Mouse (Mus musculus): ENCODE measurements around the gene Hebp2. TPM values are rescaled to one million over a fixed set of nuclear protein-coding genes. Genes with fewer than 3 reads are reported as not detected.

The Hebp2 gene
- polyA plus RNA-seq, 1 experiment from 2014 or later = 4.0 TPM

DNA sequence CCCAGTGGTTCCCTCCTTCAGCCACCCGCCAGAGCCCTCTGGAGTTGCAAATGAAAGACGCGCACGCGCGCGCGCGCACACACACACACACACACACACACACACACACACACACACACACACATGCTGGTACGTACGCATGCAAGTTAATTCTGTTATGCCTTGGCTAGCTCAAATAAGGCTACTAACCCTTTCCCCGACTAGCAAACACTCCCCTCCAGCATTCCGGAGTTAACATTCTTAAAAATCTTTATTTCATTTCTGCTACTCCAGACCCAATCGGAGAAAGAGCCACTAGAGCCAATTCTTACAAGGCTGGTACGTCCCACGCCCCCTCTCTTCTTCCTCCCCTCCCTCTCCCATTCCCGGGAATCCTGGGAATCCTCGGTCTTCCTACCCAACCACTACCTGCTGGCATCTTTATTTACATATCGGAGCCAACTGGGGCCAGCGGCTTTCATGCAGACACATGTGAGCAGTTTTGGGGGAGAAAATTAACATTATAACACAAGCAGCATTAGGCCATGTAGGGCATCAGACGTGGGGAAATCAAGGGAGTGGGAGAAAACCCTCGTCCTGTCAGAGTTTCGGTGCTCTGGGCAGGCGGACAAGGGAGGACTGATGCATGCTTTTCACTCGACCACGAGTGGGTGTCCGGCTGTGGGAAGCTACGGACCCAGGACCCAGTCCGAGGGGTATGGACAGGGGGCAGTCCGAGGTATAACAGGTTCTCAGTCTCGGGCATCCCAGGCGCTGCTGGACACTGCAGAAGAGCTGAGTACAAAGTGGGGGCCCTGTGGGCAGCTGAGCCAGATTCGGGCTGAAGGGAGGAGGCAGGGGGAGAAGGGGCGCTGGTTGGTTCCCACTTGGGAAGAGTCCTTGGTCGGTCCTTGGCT lies 3.7 kb upstream of the Hebp2 start:
- H3K27ac ChIP-seq (ENCODE audit: low read depth, low read length) = no peak overlapping the region
- 15% methylated on average over 35 of the region's 35 CpGs for WGBS
- peak overlapping the region; percentile 26 for H3K4me3 ChIP-seq (ENCODE audit: low read depth, low read length)
- no peaks in the 10 kb centered on the region for H3K36me3 ChIP-seq (ENCODE audit: control insufficient read depth, insufficient read depth)
- no peaks in the 10 kb centered on the region for H3K9me3 ChIP-seq (ENCODE audit: control insufficient read depth)
- H3K4me1 ChIP-seq (replicated peaks; ENCODE audit: control insufficient read depth, insufficient read depth, low read length) = no peaks in the 10 kb centered on the region; the same call in 1 of the 2 replicates
- ATAC-seq = no peak
- H3K9ac ChIP-seq (ENCODE audit: low read depth, low read length) = no peak overlapping the region
- no peaks in the 10 kb centered on the region for H3K27me3 ChIP-seq (replicated peaks; ENCODE audit: control insufficient read depth, insufficient read depth, low read length)
- peak overlapping the region; percentile 67 for H3K4me2 ChIP-seq (replicated peaks; ENCODE audit: low read depth)
- TF ChIP-seq CTCF (IDR thresholded peaks at IDR 0.05; ENCODE audit: low read depth) = no peak

GRCm38 (mm10) chr10:18547381-18547780 lies 1.5 kb upstream of the Hebp2 start:
- H3K4me2 ChIP-seq (replicated peaks; ENCODE audit: low read depth) = no peak overlapping the region
- no peak overlapping the region for H3K9ac ChIP-seq (ENCODE audit: low read depth, low read length)
- no peak overlapping the region for H3K27ac ChIP-seq (ENCODE audit: low read depth, low read length)
- no peaks in the 10 kb centered on the region for H3K9me3 ChIP-seq (ENCODE audit: control insufficient read depth)
- 53% methylated on average over 4 of the region's 4 CpGs for WGBS
- no peak for TF ChIP-seq CTCF (IDR thresholded peaks at IDR 0.05; ENCODE audit: low read depth)
- no peaks in the 10 kb centered on the region for H3K36me3 ChIP-seq (ENCODE audit: control insufficient read depth, insufficient read depth)
- no peaks in the 10 kb centered on the region for H3K27me3 ChIP-seq (replicated peaks; ENCODE audit: control insufficient read depth, insufficient read depth, low read length)
- no peak overlapping the region for H3K4me3 ChIP-seq (ENCODE audit: low read depth, low read length)
- no peaks in the 10 kb centered on the region; the same call in 1 of the 2 replicates for H3K4me1 ChIP-seq (replicated peaks; ENCODE audit: control insufficient read depth, insufficient read depth, low read length)
- 0 out of 2 replicates have a peak, but pooled peaks have one; percentile 34 for ATAC-seq

- peak overlapping the region; percentile 55 for H3K9ac ChIP-seq (ENCODE audit: low read depth, low read length)
- peak overlapping the region; percentile 57 for H3K4me3 ChIP-seq (ENCODE audit: low read depth, low read length)
- 5% methylated on average over 13 of the region's 13 CpGs for WGBS
- H3K27me3 ChIP-seq (replicated peaks; ENCODE audit: control insufficient read depth, insufficient read depth, low read length) = no peaks in the 10 kb centered on the region
- no peaks in the 10 kb centered on the region for H3K36me3 ChIP-seq (ENCODE audit: control insufficient read depth, insufficient read depth)
- H3K9me3 ChIP-seq (ENCODE audit: control insufficient read depth) = no peaks in the 10 kb centered on the region
- no peak overlapping the region for H3K27ac ChIP-seq (ENCODE audit: low read depth, low read length)
- H3K4me2 ChIP-seq (replicated peaks; ENCODE audit: low read depth) = peak overlapping the region; percentile 99
- ATAC-seq = no peak; the same call in 1 of the 2 replicates
- no peaks in the 10 kb centered on the region; the same call in 1 of the 2 replicates for H3K4me1 ChIP-seq (replicated peaks; ENCODE audit: control insufficient read depth, insufficient read depth, low read length)
- no peak for TF ChIP-seq CTCF (IDR thresholded peaks at IDR 0.05; ENCODE audit: low read depth)
Measured at GRCm38 (mm10) chr10:18545309-18545708, 567 bp downstream of the Hebp2 start.

DNA sequence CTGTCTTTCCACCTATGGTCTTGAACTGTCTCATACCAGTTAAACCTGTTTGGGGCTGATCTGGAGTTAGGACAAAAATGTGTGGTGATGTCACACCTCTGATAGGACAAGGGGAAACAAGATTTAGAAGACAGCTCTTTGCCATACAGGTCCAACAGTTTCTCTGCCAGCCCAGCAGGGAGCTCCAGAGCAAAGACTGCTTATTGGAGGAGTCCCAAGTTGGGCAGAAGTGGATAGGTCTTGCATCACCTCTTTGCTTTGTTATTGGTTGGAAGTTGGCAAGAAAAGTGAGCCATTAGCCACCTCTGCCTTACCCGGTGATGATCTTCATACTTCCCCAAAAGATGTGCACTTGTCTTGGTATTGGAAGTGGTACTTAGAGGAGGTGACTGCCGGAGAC lies 9.0 kb downstream of the Hebp2 start:
- 93% methylated on average over 2 of the region's 2 CpGs for WGBS
- Histone ChIP-seq H3K4me3 (ENCODE audit: low read depth, low read length) (no peak overlapping the region), H3K27me3 (replicated peaks; ENCODE audit: control insufficient read depth, insufficient read depth, low read length) (no peaks in the 10 kb centered on the region), H3K9ac (ENCODE audit: low read depth, low read length) (no peak overlapping the region), H3K36me3 (ENCODE audit: control insufficient read depth, insufficient read depth) (peaks cover 14% of the 10 kb centered on the region), H3K4me2 (replicated peaks; ENCODE audit: low read depth) (no peak overlapping the region), H3K27ac (ENCODE audit: low read depth, low read length) (no peak overlapping the region), H3K9me3 (ENCODE audit: control insufficient read depth) (no peaks in the 10 kb centered on the region), H3K4me1 (replicated peaks; ENCODE audit: control insufficient read depth, insufficient read depth, low read length) (no peaks in the 10 kb centered on the region)
- ATAC-seq = no peak
- TF ChIP-seq CTCF (IDR thresholded peaks at IDR 0.05; ENCODE audit: low read depth) = no peak

DNA sequence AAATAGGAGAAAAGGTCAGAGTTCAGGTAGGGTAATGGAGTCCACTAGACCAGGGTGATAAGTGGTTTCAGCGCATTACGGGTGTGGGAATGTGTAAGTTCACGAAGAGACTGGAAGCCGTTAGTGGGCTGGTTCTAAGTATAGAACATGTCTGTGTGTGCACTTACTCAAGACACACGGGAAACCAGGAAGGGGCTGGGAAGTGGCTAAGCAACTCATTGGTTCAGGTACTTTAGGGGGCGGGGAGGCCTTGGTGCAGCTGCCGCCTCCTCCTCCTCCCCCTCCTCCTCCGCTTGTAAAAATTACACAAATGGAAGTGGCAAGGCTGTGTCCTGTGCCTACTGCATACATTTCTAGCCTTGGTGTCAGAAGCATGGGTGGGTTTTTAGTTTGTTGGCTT lies 13.6 kb downstream of the Hebp2 start:
- Histone ChIP-seq H3K4me3 (ENCODE audit: low read depth, low read length) (no peak overlapping the region), H3K4me2 (replicated peaks; ENCODE audit: low read depth) (no peak overlapping the region), H3K9ac (ENCODE audit: low read depth, low read length) (no peak overlapping the region), H3K4me1 (replicated peaks; ENCODE audit: control insufficient read depth, insufficient read depth, low read length) (no peaks in the 10 kb centered on the region), H3K36me3 (ENCODE audit: control insufficient read depth, insufficient read depth) (peaks cover 27% of the 10 kb centered on the region), H3K27me3 (replicated peaks; ENCODE audit: control insufficient read depth, insufficient read depth, low read length) (no peaks in the 10 kb centered on the region), H3K27ac (ENCODE audit: low read depth, low read length) (no peak overlapping the region), H3K9me3 (ENCODE audit: control insufficient read depth) (no peaks in the 10 kb centered on the region)
- ATAC-seq = no peak
- WGBS = 60% methylated on average over 8 of the region's 8 CpGs
- no peak for TF ChIP-seq CTCF (IDR thresholded peaks at IDR 0.05; ENCODE audit: low read depth)

DNA sequence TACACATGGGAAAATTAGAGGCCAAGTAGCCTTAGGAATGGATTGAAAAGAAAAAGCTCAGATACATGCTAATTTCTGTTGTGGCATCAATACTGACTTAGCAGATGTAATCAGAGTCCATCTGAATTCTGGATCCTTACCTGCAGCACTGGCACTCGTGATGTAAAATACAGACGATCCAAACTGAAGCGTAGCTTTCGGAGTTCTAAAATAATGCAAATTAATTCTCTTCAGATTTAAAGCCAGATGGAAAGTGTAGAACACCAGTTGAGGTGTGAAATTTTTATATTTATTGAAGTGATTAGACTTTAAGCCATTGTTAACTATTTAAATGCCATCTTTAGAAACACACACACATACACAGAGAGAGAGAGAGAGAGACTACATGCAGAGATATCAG lies 15.7 kb downstream of the Hebp2 start:
- Histone ChIP-seq H3K4me1 (replicated peaks; ENCODE audit: control insufficient read depth, insufficient read depth, low read length) (no peaks in the 10 kb centered on the region), H3K9me3 (ENCODE audit: control insufficient read depth) (no peaks in the 10 kb centered on the region), H3K36me3 (ENCODE audit: control insufficient read depth, insufficient read depth) (peaks cover 41% of the 10 kb centered on the region), H3K27ac (ENCODE audit: low read depth, low read length) (no peak overlapping the region), H3K9ac (ENCODE audit: low read depth, low read length) (no peak overlapping the region), H3K27me3 (replicated peaks; ENCODE audit: control insufficient read depth, insufficient read depth, low read length) (no peaks in the 10 kb centered on the region), H3K4me2 (replicated peaks; ENCODE audit: low read depth) (no peak overlapping the region), H3K4me3 (ENCODE audit: low read depth, low read length) (no peak overlapping the region)
- WGBS = 94% methylated on average over 4 of the region's 4 CpGs
- TF ChIP-seq CTCF (IDR thresholded peaks at IDR 0.05; ENCODE audit: low read depth) = no peak
- no peak for ATAC-seq
